Mouse (Mus musculus) megakaryocyte progenitor cell, adult 5-6 weeks (primary cell): ENCODE measurements around the gene Herc6. TPM values are rescaled to one million over a fixed set of nuclear protein-coding genes. Genes with fewer than 3 reads are reported as not detected.
A peak's percentile ranks its signal among the peaks of the same experiment; 100 is the strongest.
"Not testable (repeated sequence)": the region's sequence is repeated elsewhere in the genome, so short reads cannot be mapped to it uniquely, and the experiment has no call there.

ENCODE experiments used
- ATAC-seq: replicated peaks from 2 replicates; pipeline ENCODE4 v1.8.0; 2016; ENCODE audit warnings: mild to moderate bottlenecking, moderate TSS enrichment, inconsistent platforms; ENCODE audit not compliant: poor library complexity
- total RNA-seq, 2 experiments: library from RNA; stranded (forward) in 1 of 2; stranded (reverse) in 1 of 2; fragments of 157-497, 149-512 nt in 1 of 2; fragments of 200-1000 nt in 1 of 2; gene quantifications; 2 replicates each; pipeline versions ENCODE4 v1.2.3 to v1.2.4; 2015 to 2017

Herc6 gene
- total RNA-seq (2015): 13.0 and 14.9 TPM in 2 replicates
- 12.0 and 16.6 TPM in 2 replicates for total RNA-seq (2017)

DNA sequence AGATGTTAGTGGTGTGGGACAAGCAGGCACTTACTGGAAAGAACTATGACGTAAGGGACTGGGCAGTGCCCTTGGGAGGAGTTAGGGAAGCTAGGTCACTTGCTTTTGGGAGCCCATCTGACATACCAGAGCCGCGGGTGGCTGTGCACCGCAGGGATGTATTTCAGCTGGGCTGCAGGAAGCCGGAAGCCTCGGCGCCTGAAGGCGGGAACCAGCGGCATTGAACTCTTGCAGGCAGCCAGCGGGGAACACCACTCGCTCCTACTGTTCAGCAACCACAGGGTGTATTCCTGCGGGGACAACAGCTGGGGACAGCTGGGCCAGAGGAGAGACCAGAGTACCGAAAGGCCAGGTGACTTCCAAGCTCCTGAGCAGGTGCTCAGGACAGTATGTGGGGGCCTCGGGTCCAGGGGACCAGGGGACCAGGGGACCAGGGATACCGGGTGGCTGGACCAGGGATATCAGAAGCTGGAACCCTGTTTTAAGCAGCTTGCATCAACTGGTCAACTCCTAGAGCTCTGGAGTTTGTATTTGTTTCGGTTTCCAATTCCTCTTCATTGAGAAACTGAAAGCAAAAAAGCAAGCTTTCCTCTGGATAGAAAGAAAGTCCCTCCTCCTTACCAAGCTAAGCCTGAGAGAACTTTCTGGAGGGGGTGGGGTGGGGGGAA lies at the start of gene Herc6:
TSS of gene Herc6 (plus strand) at position 120 of the 668 bp plus-strand sequence.
- ATAC-seq: peak; percentile 94

DNA sequence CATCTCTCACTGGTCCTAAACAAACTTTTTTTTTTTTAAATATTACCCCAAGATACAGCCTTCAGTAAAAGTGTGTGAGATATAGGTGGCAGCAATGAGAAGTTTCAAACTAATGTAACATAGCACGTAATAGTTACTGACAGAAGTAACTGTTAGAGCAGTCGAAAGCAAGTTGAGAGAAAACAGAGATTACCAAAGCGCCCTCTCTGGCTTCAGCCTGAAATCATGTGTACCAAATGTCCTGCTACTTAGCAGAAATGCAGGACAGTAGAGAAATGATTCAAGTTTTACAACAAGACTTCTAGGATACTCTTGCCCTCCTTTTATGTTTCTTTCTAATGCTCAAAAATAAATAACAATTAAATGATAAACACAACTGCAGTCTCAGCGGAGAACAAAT lies 49.8 kb upstream of the Herc6 start:
- no peak for ATAC-seq

DNA sequence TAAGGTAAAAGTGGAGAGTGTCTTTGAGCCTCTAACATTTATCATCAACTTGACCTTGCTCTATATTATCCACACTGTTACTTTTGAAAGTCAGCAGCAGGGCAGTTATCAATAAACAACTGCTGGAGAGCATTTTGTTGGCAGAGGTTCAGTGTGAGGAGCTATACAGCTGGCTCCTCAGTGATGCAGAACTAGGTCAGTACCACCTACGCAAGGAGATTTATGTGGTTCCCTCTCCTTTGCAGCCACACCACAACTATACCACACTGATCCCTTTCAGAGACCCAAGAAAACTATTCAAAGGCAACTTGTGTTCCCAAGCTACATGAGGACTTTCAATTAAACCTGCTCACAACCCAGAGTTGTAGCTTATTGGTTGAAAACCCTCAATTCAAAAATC lies 49.4 kb upstream of the Herc6 start:
- no peak for ATAC-seq

DNA sequence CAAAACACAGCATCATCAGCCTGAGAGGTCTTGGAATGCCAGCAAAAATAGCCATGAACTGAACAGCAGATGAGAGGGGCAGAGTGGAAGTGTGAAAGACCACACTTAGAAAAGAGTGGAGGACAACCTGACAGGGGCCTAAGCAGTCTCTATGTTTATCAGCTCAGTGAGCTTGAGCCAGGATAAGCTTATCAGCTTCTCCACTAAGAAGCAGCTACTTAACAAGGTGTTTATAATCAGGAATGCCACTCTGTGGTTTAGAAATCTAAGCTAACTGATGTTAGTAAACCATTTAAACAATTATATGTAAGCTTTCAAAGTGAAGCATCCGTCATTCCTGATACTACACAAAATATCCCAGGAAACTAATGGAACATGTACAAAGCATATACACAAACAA lies 48.8 kb upstream of the Herc6 start:
- no peak for ATAC-seq

DNA sequence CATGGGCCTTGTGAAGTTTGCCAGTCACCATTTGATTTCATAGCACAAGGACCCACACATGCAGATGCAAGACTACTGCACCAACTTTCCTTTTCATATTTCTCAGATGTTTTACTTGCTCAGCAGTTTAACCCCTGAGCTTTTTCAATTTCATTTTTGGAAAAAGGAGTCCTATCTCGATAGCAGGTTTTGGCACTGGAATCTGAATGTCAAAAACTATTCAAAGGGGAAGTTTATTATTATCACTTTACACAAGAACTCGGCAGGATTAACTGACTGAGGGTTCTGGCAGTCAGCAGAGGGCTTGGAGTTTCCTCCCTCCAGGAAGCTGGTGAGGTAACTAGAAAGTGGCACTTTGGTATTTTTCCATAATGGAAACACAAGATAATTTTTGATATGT lies 47.4 kb upstream of the Herc6 start:
- ATAC-seq: no peak

DNA sequence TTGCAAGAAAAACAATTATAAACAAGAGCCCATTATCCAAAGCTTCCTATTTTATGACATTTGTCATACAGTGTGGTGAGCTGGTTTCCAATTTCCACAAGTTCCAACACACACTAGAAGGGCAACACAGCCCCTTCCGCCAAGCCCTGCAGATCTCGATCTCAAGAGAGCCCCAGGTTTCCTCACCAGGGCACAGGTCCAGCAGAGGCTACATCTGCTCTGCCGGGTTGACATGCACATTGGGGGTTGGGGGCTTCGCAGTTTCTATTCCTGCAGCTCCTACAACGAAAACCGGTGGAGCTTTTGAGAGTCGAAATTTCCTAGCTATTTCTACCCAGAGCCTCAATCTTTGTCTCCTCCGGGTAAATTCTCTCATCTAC lies 46.6 kb upstream of the Herc6 start:
- no peak for ATAC-seq

DNA sequence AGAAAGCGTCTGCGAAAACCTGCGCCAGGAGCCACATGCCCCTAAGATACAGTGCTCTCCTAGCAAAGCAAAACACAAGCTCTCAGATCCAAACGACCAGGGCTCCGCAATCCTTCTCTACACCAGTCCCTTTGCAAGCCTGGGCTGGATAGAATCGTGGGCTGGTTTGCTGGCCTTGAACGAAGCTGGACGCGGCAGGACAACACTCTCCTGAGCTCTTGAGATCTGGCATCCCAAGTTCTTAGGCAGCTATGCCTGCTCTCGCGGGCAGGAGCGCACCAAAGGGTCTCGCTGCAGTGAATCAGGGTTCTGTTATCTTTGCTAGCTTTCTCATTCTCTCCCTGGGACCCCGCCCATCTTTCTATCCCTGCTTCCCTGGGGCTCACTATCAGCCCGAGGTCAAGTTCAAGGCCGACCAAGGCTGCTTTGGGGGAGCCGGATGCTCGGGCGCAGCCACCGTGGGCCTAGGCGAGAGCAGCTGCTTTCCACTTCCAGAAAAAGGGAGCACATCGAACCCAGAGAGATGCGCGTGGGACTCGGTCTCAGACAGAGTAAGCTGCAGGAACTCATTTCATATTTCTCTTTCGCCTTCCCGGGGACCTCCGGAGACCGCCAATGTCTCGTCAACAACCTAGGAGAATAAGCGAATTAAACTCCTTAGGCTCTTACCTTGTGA lies 46.1 kb upstream of the Herc6 start:
- ATAC-seq: peak; percentile 30

DNA sequence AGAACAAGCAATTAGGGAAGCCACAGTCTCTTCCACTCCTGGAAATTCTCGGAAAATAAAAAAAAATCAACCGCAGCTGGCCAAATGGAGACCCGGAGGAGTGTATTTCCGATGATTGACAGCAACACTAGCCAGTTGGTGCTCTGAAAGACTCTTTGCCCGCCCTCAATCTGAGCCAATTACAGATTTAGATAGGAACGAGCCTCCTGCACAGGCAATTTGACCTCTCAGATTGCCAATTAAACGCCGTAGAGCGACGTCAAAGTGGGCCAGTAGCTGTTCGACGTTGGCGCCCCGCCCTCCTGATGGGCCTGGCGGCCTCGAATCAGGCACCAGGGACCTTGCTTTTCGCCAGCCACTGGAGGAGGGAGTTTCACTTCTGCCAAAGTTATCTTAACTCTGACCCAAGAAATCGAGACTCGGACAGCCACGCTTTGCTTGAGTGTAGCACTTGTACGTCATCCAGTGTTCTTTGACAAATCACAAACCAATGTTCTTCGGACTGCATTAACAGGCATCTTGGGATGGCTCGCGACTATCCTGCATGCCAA lies 45.3 kb upstream of the Herc6 start, which contains the start of gene Ppm1k:
TSS of gene Ppm1k (minus strand) at position 83 of the 551 bp plus-strand sequence.
- peak; percentile 88 for ATAC-seq

DNA sequence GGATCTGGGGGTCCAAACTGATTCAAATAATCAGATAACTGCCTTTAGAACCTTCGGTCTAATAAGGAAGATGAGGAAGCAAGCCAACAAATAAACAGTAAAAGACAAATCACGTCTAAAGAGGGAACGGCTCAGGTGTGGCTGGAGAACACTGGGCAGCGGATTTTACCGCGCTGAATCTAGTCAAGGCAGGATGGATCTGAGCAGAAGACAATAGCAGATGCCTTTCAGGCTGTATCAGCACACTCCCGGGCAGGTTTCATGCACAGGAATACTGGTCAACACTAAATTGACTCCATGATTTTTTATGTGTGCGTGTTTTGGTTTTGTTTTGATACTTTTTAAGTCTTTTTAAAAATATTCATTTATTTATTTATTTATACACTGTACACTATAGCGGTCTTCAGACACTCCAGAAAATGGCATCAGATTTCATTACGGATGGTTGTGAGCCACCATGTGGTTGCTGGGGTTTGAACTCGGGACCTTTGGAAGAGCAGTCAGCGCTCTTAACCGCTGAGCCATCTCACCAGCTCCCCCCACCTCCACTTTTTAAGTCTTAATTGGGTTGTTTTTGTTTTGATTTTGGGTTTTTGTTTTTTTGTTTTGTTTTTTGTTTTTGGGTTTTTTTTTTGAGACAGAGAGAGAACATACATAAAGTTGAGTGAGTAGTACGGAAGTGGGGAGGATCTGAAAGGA lies 44.7 kb upstream of the Herc6 start:
- ATAC-seq: peak; percentile 10; the same call in 1 of the 2 replicates

DNA sequence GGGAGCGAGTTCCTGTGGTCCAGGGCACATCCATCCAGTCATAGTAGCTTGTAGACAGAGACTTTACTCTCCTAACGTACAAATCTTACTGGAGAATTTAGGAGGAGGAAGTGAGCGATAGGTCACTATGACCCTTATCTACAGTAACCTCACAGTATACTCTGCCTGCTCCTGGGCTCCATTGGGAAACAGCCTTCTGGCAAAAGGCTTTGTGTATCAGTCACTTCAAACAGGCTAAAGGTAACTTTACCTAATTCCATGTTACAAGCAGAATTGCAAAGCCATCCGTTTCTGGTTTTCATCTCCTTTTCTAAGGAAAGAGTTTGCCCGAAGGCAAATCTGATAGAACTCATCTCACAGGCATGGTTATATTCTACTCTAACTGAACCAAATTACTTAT lies 42.9 kb upstream of the Herc6 start:
- no peak for ATAC-seq

DNA sequence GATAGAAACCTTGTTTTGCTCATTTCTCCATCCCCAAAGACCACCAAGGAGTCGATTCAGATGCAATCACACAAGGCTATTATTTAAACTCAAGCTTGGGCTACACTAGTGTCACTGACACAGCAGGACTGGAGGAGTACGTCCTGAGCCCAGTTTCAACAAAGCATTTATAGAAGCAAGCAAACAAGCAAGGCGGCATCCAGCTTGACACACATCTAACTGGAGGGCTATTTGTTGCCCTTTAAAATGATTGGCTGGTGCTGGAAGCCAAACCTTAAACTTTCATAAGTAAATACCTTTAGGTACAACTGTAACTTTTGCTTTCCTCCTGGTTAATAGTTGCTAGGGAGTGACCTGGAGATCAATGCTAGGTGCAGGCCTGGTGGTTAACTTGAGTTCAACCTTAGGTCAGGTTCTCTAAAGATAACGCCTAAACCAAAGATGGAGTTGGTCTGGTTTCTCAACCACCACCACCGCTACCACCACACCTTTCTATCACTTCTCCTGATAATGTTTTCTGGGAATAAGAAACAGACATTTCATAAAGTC lies 39.8 kb upstream of the Herc6 start:
- no peak for ATAC-seq

DNA sequence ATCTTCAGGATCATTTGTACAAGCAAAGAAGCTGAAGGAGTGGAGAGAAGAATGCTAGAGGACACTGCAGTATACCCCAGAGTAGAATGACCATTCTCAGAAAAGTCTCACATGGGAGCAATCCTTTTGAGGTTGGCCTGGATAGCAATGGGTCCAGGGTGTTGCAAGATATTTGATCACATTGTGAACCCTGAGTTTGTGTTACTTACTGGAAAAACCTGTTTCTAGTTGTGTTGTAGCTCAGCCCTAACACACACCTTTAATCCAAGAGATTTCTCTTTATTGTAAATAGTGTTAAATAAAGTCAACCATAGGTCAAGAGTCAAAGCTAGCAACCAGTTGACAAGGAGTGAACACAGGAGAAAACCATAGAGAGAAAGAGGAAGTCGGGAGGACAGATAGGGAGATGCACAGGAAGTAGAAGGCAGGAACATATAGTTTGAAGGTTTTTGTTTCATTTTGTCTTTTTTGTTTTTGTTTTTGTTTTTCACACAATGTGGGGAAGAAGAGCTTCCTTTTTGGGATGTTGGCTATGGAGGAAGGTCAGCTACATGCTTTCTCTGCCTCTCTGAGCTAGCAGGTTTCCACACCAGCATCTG lies 39.0 kb upstream of the Herc6 start:
- peak; percentile 83 for ATAC-seq

DNA sequence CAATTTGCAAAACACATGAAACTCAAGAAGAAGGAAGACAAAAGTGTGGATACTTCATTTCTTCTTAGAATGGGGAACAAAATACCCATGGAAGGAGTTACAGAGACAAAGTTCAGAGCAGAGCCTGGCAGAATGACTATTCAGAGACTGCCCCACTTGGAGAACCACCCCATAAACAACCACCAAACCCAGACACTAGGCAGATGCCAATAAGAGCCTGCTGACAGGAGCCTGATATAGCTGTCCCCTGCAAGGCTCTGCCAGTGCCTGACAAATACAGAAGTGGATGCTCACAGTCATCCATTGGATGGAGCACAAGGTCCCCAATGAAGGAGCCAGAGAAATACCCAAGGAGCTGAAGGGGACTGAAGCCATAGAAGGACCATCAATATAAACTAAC lies 37.2 kb upstream of the Herc6 start:
- ATAC-seq: not testable (repeated sequence)

DNA sequence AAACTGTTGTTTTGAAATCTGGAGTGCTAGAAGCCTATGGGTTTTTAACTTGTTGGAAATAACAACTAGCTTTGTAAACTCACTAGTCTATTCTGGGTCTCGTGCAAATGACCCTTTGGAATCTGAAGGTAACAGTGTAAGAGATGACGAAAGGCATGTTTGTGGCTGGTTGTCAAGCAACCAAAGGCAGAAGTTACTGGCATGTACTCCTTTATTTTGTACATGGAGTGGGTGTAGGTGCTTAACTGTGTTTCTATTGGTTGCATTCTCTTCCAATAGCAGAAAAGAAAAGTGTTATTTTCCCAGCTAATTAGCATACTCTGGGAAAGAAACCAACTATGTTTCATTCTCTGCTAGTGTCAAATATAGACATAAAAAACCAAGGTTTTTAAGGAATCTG lies 35.9 kb upstream of the Herc6 start:
- no peak for ATAC-seq

DNA sequence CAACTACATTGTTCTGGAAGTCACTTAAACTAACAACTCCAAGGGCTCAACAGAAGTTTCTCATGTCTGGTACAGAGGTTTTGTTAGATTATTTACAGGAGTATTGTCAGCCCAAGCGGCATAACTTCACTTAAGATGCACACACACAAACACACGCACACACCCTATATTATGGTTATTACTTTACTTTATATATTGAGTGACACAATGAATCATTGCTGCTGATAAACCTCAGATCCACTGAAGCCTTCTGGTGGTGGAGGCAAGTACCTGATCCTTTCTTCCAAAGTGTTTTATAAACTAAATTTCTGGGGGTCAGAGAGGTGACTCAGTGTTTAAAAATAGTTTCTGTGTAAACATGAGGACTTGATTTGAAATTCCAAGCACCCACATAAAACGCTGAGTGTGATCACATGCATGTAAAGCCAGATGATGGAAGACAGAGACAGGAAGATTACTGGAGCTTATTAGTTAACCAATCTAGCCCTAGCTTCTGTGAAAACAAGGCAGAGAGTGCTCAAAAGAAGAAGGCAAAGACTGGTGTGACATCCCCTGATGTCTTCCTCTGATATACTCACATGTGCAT lies 29.5 kb upstream of the Herc6 start:
- ATAC-seq: no peak

DNA sequence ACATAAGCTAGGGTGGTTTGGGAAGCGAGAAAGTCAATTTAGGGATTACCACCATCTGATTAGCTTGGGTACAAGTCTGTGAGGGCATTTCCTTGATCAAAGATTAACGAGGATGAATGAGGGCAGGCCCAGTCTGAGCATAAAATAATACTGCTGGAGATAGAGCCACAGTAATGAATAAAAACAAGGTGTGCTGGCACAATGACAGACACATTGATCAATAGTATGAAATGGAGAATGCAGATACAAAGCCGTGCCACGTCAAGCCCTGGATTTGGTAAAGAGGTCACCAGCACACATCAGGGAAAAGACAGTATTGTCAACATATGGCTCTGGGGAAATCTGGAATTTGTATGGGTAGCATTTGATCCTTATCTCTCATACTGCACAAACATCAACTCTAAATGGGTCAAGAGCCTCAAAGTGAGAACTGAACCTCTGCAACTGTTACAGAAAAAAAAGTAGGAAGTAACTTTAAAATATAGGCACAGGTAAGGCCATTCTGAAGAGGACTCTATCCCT lies 22.9 kb upstream of the Herc6 start:
- ATAC-seq: no peak

DNA sequence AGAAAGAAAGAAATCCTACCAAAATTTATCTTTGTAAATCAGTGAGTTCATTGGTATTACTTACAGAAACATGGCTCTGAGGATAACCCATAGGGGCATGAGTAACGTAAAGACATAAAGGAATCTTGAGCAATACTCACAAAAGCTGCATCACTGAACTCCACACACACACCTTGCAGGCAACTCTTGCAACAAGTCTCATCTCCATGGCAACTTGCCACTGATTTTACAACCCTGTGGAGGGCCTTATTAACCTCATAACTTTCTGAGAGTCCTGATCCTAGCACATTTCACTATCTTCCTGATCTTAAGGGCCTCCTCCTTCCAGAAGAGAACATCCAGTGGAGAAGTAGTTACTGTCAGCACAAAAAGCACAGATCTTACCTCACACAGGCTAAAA lies 17.3 kb upstream of the Herc6 start:
- ATAC-seq: no peak

DNA sequence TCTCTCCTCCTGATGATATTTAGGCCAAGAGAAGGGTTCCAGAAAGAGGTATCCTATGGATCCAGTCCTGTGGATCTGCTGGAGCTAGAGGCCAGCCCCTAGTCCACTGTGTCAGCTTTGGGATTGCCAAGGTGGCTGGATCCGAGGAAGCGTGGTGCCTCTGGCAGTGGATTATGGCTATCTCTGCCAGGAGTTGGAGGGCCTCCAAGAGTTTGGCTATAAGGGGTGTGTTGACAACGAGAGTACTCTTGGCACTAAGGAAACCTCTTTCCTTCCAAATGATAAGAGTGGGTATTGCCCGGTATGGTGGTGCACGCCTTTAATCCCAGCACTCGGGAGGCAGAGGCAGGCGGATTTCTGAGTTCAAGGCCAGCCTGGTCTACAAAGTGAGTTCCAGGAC lies 15.3 kb upstream of the Herc6 start:
- no peak for ATAC-seq

DNA sequence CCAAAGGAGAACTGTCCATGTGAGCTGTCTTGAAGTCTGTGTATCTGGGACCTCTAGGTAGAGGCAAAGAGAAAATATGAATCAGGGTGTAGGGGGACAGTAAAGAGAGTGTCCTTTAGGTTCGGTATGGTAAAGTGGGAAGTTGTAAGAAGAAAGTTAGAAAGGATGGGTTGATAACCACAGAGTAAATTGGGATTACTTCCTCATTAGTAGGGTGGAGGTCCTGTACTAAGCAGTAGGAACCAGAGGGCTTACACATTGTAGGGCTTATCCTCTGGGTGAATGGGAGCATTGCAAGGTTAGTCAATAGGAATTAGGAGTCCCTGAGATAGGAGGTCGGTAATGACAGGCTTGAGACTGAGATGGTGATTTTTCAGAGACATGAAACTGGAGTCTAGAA lies 13.2 kb upstream of the Herc6 start:
- peak; percentile 55 for ATAC-seq

DNA sequence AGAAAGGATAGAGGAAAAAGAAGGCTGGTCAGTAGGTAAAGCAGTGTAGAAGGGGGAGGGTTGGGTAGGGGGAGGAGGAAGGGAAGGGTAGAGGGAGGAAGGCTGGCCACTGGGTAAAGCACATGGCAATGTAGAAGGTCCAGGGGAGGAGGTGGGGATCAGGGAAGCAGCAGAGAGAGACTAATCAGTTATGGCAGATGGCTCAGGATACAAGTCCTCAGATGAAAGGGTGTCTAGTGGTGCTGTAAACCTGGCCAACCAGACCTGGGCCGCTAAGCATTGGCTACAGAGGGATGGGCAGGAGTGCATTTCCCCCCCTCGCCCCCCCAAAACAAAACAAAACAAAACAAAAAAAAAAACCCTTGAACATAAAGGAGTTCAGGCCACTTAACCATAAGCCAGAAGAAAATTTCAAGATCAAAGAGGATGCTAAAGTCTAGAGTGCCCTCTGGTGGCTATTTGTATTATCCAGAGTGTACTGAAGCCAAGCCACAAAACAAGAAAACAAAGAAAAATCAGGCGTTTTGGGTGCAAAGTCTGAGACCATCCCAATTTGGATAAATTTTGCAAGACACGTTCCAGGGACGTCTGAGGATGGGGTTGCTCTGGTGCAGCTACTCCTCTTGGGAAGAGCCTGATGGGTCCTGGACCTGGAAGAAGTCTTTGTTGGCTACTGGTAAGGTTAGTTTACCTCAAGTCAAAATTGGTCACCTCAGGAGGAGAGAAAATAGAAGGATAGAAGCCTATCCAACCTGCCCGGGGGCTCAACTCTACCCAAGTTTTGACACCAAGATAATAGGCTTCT lies 10.4 kb upstream of the Herc6 start:
- peak; percentile 87 for ATAC-seq
